Mouse (Mus musculus) neural tube, embryonic 14.5 days (tissue): ENCODE data around the gene Olfr1390. TPM values are rescaled to one million over a fixed set of nuclear protein-coding genes. Genes with fewer than 3 reads are reported as not detected.
"Not testable (repeated sequence)": the region's sequence is repeated elsewhere in the genome, so short reads cannot be mapped to it uniquely, and the experiment has no call there.

Source experiments
- ATAC-seq: fragments of 200-750 bp; cut with Nextera tagmentation; 2 replicates; pipeline ENCODE4 v1.8.0; 2017; ENCODE audit warnings: low read depth, mild to moderate bottlenecking, moderate TSS enrichment, moderate library complexity
- H3K27ac ChIP-seq: fragments of 300-500 bp; sonication (generic); 2 replicates; pipeline ENCODE4 v1.5.1; 2014; ENCODE audit warnings: low read depth, mild to moderate bottlenecking, control low read depth, low read length, moderate library complexity, mixed read lengths
- H3K27me3 ChIP-seq: fragments of 300-500 bp; sonication (generic); 2 replicates; pipeline ENCODE4 v1.6.1; 2014; ENCODE audit warnings: low read length; ENCODE audit not compliant: control insufficient read depth, insufficient read depth
- H3K36me3 ChIP-seq: fragments of 300-500 bp; sonication (generic); 2 replicates; pipeline ENCODE4 v1.6.1; 2014; ENCODE audit warnings: low read length, mixed read lengths; ENCODE audit not compliant: control insufficient read depth, insufficient read depth
- H3K4me1 ChIP-seq: fragments of 300-500 bp; sonication (generic); 2 replicates; pipeline ENCODE4 v1.6.1; 2014; ENCODE audit warnings: low read length; ENCODE audit not compliant: control insufficient read depth, insufficient read depth
- H3K4me2 ChIP-seq: fragments of 300-500 bp; sonication (generic); 2 replicates; pipeline ENCODE4 v1.6.1; 2014; ENCODE audit warnings: mild to moderate bottlenecking, low read depth, low read length, control low read depth
- H3K4me3 ChIP-seq: fragments of 300-500 bp; sonication (generic); 2 replicates; pipeline ENCODE4 v1.5.1; 2014; ENCODE audit warnings: low read depth, low read length, control low read depth, mixed read lengths
- H3K9ac ChIP-seq: fragments of 300-500 bp; sonication (generic); replicated peaks from 2 replicates; pipeline ENCODE4 v1.6.1; 2014; ENCODE audit warnings: low read depth, mild to moderate bottlenecking, control low read depth, low read length, mixed read lengths
- H3K9me3 ChIP-seq: fragments of 300-500 bp; sonication (generic); 2 replicates; pipeline ENCODE4 v1.6.1; 2016; ENCODE audit warnings: low read length; ENCODE audit not compliant: control insufficient read depth
- WGBS: fragments of 180-500 bp; shearing (Covaris S2); extraction: QIAGEN DNeasy Blood & Tissue Kit; methylation state at CpG from one replicate; pipeline ENCODE4 v1.1.7; 2014; 5-methylcytosine and 5-hydroxymethylcytosine counted together
- polyA plus RNA-seq: library from polyadenylated mRNA; unstranded; fragments of >200 nt; fragmentation: Nextera tagmentation; extraction: Ambion mirVana; gene quantifications from 2 replicates; pipeline ENCODE4 v1.2.1, GENCODE M21; 2014

The Olfr1390 gene
- not detected in 2 replicates for polyA plus RNA-seq

DNA sequence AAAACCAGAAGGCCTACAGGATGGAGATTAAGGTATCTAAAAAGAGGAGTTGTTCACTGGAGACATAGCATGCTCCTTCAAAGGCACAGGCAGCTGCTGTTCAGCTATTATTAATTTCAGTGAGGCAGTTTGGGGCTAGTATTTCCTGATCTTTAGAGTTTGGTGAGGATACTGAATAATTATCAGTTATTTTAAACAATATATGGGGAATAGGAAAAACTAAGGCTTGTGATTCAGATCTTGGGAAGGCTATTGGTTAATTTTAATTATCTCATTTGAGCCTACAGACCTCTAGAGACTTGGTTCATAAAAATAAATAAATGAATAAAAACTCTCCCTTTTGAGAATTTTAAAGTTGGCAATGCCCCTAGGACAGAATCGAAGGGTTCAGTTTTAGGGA is at the start of gene Olfr1390:
Gene Olfr1390, plus strand, starts transcription at position 301 of the 400 bp plus-strand sequence.
- 90% methylated on average over 1 of the region's 1 CpGs for whole genome bisulfite sequencing
- Histone ChIP-seq H3K9ac (no peak within 1 kb of the TSS), H3K9me3 (no peaks in the 10 kb centered on the region), H3K4me2 (no peak within 1 kb of the TSS), H3K36me3 (no peaks in the 10 kb centered on the region), H3K27ac (no peak within 1 kb of the TSS), H3K27me3 (no peaks in the 10 kb centered on the region), H3K4me1 (no peaks in the 10 kb centered on the region), H3K4me3 (no peak within 1 kb of the TSS)
- no peak for ATAC-seq

DNA sequence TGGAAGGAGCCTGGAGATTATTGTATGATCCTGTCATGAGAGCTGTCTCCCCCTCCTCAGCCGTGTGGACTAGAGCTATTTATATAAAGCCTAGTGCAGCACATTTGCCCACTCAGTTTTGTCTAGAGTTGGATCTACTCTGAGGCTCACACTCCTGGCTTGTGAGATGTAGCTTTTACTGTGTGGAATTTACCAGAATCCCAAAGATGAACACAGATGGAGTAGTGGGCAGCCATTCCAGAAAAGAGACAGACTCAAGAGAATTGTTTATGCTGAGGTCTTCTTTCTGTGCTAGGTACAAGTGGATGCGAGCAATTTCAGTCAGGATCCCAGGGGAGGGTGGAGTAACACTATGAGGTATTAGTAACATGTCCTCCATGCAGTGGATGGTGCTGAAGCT is 47.7 kb upstream of the Olfr1390 start:
- no peak for ATAC-seq
- WGBS = 78% methylated on average over 2 of the region's 2 CpGs
- no peak overlapping the region for H3K27ac ChIP-seq

DNA sequence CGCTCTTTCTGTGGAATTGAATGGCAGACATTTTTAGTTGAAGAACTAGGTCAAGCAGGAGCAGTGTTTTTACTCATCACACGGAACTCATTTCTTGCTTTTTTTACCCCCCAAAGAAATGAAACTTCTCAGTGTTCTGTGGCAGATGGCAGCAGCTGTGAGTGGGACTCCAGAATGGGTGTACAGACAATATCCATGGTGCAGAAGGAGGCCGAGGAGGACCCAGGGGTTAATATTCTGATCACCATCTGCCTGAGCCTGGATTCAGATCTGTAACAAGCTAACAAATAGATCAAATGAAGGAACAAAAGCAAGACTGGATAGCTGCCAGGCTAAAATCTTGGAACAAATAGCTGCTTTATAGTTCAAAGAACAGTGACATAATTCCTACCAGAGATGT is 42.2 kb upstream of the Olfr1390 start:
- Histone ChIP-seq H3K27me3 (no peaks in the 10 kb centered on the region), H3K9ac (no peak overlapping the region), H3K9me3 (no peaks in the 10 kb centered on the region), H3K4me1 (no peaks in the 10 kb centered on the region), H3K4me3 (no peak overlapping the region), H3K4me2 (no peak overlapping the region), H3K36me3 (no peaks in the 10 kb centered on the region), H3K27ac (no peak overlapping the region)
- no peak for ATAC-seq
- WGBS = 61% methylated on average over 3 of the region's 3 CpGs

More for the DNA sequence above, 47.7 kb upstream of the Olfr1390 start:
- Histone ChIP-seq H3K9ac (no peak overlapping the region), H3K27me3 (no peaks in the 10 kb centered on the region), H3K36me3 (no peaks in the 10 kb centered on the region), H3K4me3 (no peak overlapping the region), H3K4me1 (no peaks in the 10 kb centered on the region), H3K9me3 (no peaks in the 10 kb centered on the region), H3K4me2 (no peak overlapping the region)

DNA sequence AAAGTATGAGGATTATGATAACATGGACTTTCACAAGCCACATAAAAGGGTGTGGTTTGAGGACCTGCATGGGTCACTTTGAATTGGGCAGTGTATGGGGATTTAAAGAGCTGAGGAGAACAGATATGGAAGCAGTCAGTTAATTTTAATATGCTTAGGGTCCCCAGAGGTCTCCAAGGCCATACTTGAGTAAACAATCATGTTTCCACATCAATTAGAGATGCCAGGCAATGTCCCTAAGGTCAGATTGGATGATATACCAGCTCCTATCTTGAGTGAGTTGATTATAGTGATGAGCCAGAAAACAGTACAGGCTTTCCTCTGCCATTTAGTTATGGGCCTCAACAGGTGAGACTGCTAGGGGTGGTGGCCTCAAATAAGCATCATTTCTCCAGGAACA is 30.5 kb upstream of the Olfr1390 start, which contains the start of gene Olfr10:
Gene Olfr10, plus strand, starts transcription at position 301 of the 400 bp plus-strand sequence.
- H3K4me3 ChIP-seq = no peak within 1 kb of the TSS
- ATAC-seq = no peak
- no peaks in the 10 kb centered on the region for H3K36me3 ChIP-seq
- H3K27ac ChIP-seq = no peak within 1 kb of the TSS
- H3K9ac ChIP-seq = no peak within 1 kb of the TSS
- no peak within 1 kb of the TSS for H3K4me2 ChIP-seq
- H3K9me3 ChIP-seq = no peaks in the 10 kb centered on the region
- H3K27me3 ChIP-seq = no peaks in the 10 kb centered on the region
- no peaks in the 10 kb centered on the region for H3K4me1 ChIP-seq

DNA sequence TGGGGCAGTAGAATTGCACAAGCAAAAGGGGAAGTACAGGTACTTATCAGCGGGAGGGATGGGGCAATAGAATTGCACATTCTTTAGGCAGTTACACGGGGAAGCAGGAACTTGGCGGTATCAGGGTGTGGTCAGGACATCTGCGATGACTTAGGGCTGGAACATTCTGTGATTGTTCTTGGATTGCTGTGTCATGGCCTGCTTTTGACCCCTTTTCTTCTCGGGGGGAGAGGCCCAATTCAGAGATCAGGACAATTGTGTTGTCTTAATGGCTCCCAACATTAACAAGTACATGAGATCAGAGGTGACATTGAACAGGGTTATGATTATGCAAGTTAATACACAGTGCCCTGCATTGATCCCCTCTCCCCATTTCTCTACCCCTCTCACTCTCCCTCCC is 26.4 kb upstream of the Olfr1390 start:
- H3K27me3 ChIP-seq, H3K4me1 ChIP-seq, H3K27ac ChIP-seq, H3K9ac ChIP-seq, H3K9me3 ChIP-seq, H3K4me2 ChIP-seq, ATAC-seq, H3K4me3 ChIP-seq, H3K36me3 ChIP-seq: not testable (repeated sequence)
- 77% methylated on average over 5 of the region's 5 CpGs for WGBS

DNA sequence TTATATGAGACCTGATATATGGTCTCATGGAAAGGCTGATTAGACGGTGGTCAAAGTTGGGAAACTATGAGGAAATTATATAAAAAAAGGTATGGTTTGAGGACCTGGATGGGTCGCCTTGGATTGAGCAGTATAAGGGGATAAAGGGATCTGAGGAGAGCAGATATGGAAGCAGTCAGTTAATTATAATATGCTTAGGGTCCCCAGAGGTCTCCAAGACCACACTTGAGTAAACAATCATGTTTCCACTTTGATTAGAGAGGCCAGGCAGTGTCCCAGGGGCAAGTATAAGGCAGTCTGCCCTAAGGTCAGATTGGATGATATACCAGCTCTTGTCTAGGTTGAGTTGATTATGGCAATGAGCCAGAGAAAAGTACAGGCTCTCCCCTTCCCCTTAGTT is 12.5 kb upstream of the Olfr1390 start, which contains the start of gene Olfr1391:
Gene Olfr1391, plus strand, starts transcription at position 301 of the 400 bp plus-strand sequence.
- 76% methylated on average over 2 of the region's 2 CpGs for WGBS
- H3K4me2 ChIP-seq = no peak within 1 kb of the TSS
- no peaks in the 10 kb centered on the region for H3K9me3 ChIP-seq
- H3K4me3 ChIP-seq = no peak within 1 kb of the TSS
- H3K27me3 ChIP-seq = no peaks in the 10 kb centered on the region
- H3K27ac ChIP-seq = no peak within 1 kb of the TSS
- no peaks in the 10 kb centered on the region for H3K36me3 ChIP-seq
- ATAC-seq = no peak
- no peak within 1 kb of the TSS for H3K9ac ChIP-seq
- no peaks in the 10 kb centered on the region for H3K4me1 ChIP-seq

DNA sequence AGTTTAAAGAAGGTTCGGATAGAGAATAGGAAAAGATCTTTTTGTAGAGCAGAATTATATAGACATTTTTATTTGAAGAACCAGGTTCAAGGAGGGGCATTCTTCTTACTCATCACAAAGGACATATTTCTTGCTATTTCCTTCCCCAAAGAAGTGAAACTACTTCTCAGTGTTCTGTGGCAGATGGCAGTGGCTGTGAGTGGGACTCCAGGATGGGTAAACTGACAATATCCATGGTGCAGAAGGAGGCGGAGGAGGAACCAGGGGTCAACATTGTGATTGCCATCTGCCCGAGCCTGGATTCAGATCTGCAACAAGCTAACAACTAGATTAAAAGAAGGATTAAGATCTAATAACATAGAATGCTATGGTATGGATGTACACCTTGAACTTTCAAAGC is 8.3 kb upstream of the Olfr1390 start:
- WGBS = 92% methylated on average over 3 of the region's 3 CpGs
- Histone ChIP-seq H3K4me1 (no peaks in the 10 kb centered on the region), H3K4me3 (no peak overlapping the region), H3K27ac (no peak overlapping the region), H3K9ac (no peak overlapping the region), H3K9me3 (no peaks in the 10 kb centered on the region), H3K36me3 (no peaks in the 10 kb centered on the region), H3K27me3 (no peaks in the 10 kb centered on the region), H3K4me2 (no peak overlapping the region)
- no peak for ATAC-seq

DNA sequence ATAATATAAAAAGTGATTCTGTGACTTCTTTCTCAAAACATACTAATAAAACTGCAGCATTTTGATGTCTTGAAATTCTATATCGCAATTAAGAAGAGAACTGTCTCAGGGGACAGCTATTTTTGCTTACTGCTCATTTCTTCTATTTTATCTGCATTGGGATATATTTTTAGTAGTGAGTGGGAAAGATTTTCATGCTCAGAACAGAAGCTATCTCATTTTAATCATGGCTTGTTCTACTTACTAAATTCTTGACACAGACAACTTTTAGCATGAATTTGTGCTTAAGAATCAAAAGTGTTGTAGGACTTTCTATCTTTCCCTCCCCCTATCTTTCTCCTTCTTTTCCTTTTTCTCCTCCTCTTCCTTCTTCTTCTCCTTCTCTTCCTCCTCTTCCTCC is 5.3 kb upstream of the Olfr1390 start:
- H3K9ac ChIP-seq = no peak overlapping the region
- no peaks in the 10 kb centered on the region for H3K4me1 ChIP-seq
- no peak overlapping the region for H3K4me3 ChIP-seq
- H3K4me2 ChIP-seq = no peak overlapping the region
- H3K27ac ChIP-seq = no peak overlapping the region
- ATAC-seq = no peak
- H3K9me3 ChIP-seq = no peaks in the 10 kb centered on the region
- no peaks in the 10 kb centered on the region for H3K27me3 ChIP-seq
- H3K36me3 ChIP-seq = no peaks in the 10 kb centered on the region
- 80% methylated on average over 1 of the region's 1 CpGs for WGBS

DNA sequence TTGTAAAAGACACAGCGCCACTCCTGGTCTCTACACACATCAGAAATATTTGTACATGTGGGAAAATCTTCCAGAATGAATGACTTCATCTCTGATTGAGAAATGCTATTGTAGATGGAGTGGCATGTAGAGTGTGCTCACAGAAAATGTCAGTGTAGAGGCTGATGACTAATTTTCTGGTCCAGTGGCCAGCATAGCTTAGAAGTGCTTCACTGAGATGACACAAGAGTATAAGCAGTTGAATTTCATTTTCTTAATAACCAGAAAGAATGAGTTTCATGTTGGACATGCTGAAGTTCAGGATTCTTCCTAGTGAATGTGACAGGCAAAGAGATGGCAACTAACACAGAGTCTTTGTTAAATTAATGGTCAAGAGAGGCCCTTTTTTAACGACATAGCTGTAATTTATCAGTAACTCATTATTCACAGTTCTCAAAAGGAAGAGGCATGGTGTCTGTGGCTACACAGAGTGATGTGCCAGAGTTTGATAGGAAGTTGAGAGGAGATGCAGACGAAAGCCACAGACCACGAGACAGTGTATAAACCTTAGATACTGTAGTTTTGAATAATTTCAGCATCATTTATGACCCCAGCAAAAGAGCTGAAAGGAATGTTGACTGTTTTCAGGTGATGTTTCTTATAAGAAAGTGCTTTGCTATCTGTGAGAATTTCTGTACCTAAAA is 2.3 kb downstream of the Olfr1390 start:
- no peak overlapping the region for H3K4me2 ChIP-seq
- H3K9ac ChIP-seq = no peak overlapping the region
- H3K36me3 ChIP-seq = no peaks in the 10 kb centered on the region
- WGBS = 75% methylated on average over 4 of the region's 4 CpGs
- H3K27ac ChIP-seq = no peak overlapping the region
- H3K4me1 ChIP-seq = no peaks in the 10 kb centered on the region
- H3K27me3 ChIP-seq = no peaks in the 10 kb centered on the region
- no peak for ATAC-seq
- H3K9me3 ChIP-seq = no peaks in the 10 kb centered on the region
- no peak overlapping the region for H3K4me3 ChIP-seq
